Mouse (Mus musculus) ES-E14 (cell line): ENCODE data around the gene Cars2.

ENCODE experiments used
- CHD2 ChIP-seq: IDR thresholded peaks from 2 replicates; pipeline ENCODE4 v1.6.1; 2014; ENCODE audit warnings: mild to moderate bottlenecking, low read depth, low read length, inconsistent platforms
- HCFC1 ChIP-seq: IDR thresholded peaks from 2 replicates; pipeline ENCODE4 v1.6.1; 2012; ENCODE audit warnings: low read length, inconsistent platforms, borderline replicate concordance; ENCODE audit not compliant: insufficient read depth
- MAFK ChIP-seq: IDR thresholded peaks from 2 replicates; pipeline ENCODE4 v1.6.1; 2014; ENCODE audit warnings: mild to moderate bottlenecking, low read depth, low read length, inconsistent platforms; ENCODE audit not compliant: insufficient read depth
- ZC3H11A ChIP-seq: IDR thresholded peaks from 2 replicates; pipeline ENCODE4 v1.6.1; 2012; ENCODE audit warnings: low read depth, mild to moderate bottlenecking, inconsistent platforms, low read length, borderline replicate concordance

DNA sequence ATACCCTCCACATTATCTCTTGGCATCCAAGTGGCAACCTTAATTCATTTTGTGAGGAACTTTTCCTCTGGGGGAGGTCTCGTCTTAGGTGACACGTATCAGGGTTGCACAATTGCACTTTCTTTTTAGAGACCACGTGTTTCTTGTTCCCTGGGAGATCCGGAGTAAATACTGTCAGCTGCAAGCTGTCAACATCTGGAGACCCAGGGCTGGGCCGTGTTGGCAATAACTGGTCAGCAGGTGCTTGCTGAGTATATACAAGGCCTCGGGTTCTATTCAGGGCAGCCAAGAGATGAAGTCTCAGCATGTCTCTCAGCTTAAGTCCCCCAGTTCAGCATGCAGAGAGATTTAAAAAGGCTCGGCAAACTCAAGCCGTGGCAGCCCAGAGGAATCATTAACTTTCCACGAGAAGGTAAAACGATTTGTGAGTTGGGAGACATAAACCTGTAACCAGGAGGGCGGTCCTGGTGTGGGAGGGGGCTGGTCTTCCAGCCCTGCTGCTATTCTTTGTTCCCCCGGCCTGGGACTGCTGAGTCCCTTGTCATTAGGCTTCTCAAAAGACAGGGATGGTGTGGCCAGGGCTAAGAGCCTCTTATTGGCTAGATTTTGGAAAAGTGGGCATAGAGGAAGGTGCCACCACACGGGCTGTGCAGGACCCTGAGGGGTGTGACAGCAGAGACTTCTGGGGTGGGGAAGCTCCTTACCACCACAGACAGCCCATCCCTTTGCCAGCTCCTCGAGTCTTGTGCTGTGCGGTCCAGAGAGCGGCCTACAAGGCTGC is 25.2 kb upstream of the Cars2 start:
- no peak for TF ChIP-seq HCFC1
- TF ChIP-seq ZC3H11A: no peak
- no peak for TF ChIP-seq CHD2
- no peak for TF ChIP-seq MAFK
